Mouse (Mus musculus) spleen, postnatal 36 days (tissue): ENCODE measurements around the gene Syne1.
A peak's percentile ranks its signal among the peaks of the same experiment; 100 is the strongest.

ENCODE experiments used
- DNase-seq, 2 experiments: peaks; one replicate each; pipeline ENCODE4 v3.0.0; 2022; ENCODE audit warnings: low spot score in 2 of 2, mixed read lengths in 1 of 2

The Syne1 gene

DNA sequence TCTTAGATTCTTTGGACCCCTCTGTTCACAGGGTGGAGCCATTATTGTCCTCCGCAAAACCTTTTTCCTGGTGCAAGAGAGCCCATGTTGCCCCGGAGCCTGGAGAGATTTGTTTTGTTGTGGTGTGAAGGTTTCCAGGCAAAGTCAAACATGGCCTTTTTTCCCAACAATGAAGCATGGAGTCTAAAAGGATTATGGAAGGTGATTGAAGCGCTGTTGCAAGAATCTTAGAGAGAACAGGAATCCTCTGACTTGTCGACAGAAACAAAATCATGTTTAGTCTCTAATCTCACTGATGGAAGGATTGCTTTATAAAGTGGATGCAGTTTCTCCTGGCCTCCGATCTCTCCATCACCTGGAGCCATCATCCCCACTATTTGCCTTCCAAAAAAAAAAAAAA lies at the start of gene Syne1:
TSS of gene Syne1 (minus strand) at position 101 of the 400 bp plus-strand sequence.
- no peak for DNase-seq

- DNase-seq: peak; percentile 8 to 21
These were observed 48.8 kb upstream of the Syne1 start for GRCm38 (mm10) chr10:5600123-5600522.

GRCm38 (mm10) chr10:5596559-5596958 lies 45.3 kb upstream of the Syne1 start:
- DNase-seq: no peak

GRCm38 (mm10) chr10:5594457-5594856 lies 43.2 kb upstream of the Syne1 start:
- DNase-seq: no peak

GRCm38 (mm10) chr10:5593464-5593863 lies 42.2 kb upstream of the Syne1 start, which contains the start of gene Myct1:
TSS of gene Myct1 (plus strand) at chr10:5593775.
- no peak for DNase-seq

GRCm38 (mm10) chr10:5591996-5592395 lies 40.7 kb upstream of the Syne1 start:
- DNase-seq: no peak

DNA sequence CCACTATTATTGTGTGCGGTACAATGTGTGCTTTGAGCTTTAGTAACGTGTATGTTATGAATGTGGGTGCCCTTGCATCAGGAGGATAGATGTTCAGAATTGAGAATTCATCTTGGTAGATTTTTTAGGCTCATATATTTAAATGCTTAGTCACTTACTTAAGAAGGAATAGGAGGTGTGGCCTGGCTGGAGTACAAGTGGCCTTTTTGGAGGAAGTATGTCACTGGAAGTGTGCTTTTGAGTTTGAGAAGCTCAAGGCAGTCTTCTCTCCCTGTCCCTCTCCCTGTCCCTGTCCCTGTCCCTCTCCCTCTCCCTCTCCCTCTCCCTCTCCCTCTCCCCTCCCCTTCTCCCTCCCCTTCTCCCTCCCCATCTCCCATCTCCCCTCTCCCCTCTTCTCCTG lies 39.8 kb upstream of the Syne1 start:
- DNase-seq: no peak

- no peak for DNase-seq
These were observed 22.0 kb upstream of the Syne1 start for GRCm38 (mm10) chr10:5573328-5573727.

GRCm38 (mm10) chr10:5571332-5571731 lies 20.1 kb upstream of the Syne1 start:
- DNase-seq: no peak

GRCm38 (mm10) chr10:5570059-5570458 lies 18.8 kb upstream of the Syne1 start:
- no peak for DNase-seq

DNA sequence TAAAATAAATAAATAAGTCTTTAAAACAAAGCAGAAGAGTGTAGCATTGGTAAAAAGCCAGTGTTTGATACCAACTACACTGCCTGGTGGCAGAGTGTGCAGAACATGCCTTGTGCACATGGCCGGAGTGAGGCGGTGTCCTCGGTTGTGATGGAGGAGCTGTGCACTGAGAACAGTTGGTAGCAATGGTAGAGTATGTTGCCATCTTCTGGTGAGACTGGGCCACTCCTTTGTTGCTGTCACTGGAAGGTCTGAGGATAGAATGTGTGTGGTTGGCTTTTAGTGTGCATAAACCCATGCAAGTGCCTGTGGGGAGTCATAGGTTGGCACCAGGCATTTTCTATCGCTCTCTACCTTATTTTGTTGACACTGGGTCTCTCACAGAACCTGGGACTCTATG lies 17.7 kb upstream of the Syne1 start:
- no peak for DNase-seq

DNA sequence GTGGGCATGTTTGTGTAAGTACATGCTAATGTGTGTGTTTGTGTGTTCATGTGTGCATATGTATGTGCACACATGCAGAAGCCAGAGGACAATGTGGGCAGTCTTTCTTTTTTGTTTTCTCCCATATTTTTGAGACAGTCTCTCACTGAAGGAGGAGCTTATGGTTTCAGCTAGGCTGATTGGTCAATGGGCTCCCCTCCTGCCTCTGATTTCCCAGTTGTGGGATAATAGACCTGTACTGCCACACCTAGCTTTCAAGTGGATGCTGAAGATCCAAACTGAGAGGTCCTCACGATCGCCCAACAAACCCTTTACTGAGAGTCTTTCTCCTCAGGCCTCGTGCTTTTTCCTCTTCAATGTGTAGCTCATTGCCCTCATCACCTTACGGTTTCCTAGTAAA lies 10.4 kb upstream of the Syne1 start:
- no peak for DNase-seq

DNA sequence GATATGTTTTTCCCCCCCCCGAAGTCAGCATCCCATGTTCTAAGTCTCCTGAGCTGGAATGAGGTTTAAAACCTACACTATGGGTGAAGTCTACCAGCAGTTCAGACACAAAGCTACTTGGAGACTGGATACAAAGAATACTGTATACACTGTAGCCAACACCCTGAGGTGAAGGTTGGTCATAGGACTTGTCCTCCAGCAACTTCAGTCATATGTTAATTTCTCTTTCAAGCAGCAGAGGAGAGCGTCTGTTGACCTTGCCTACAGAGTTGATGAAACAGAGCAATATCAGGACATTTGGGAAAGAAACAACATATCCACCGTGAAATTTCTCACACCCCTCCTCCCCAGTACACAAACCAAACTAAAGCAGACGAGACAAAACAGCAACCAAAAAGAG lies 9.2 kb upstream of the Syne1 start:
- DNase-seq: no peak

DNA sequence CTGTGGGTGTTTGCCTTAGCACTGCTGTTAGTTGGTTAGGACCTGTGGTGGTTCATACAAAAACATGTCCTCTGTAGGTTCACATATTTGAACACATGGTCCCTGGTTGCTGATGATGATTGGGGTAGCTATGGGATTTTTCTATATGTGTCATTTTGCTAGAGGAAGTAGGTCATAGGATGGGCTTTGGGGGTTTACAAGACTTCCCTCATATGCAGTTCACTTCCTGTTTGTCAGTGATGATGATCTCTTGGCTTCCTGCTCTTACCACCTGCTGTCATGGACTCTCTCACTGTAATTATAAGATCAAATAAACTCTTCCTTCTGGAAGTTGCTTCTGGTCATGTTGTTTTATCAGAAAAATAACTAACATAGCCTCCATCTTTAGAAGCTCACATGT lies 7.5 kb upstream of the Syne1 start:
- no peak for DNase-seq

DNA sequence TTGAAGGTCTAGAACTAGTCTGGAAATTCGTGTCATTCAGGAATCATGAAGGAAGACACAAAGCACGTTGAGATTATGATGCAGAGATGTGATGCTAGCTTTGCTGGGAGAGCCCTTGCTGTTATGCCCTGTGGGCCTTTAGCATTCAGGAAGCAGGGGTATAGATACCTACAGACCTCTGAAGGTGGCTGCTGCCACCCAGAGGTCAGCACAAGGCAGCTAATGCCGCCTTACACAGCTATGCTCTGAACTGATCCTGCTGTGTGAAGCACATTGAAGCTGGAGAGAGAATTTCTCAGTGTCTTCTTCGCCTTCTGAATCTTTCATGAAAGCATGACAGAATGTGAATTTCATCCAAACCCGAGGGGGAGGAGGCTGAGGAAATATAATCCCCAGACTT lies 3.7 kb upstream of the Syne1 start:
- DNase-seq: peak in 1 of 2 experiments; percentile 3

DNA sequence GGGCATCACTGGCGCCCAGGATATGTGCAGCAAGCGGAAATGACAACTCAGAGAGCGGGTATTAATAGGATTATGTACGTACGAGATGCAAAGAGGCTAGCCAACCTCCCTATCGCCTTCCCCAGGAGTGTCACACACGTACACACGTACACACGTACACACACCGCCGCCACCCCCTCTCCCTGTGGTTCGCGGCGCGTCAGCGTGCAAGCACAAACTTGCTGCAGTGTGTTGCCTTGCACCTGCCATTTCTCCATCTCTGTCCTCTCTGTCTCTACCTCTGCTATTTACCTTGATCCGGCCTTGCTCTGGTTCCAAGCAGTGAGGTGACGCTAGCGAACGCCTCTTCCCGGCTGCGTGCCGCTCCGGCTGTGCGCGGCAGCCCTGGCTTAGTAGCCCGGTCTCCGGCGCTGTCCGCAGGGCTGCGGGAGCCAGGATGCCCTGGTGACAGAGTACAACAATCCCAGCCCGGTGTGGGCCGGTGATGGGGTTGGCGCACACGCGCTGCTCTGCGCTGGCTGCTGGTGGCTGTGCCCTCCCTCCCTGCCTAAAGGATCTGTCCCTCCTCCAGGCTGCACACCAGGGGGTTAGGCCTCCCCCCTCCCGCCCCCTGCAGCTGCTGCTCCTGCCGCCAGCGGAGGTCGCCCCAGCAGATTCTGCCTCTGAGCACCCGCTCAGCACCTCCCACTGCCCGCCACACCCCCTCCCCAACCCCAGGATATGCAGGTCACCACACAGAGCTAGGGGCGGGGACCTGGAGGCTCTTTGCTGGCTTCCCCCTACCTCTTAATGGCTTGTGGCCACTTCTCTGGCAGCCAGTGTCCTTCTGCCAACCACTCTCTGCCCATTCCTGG lies 887 bp downstream of the Syne1 start:
- DNase-seq: peak; percentile 24

DNA sequence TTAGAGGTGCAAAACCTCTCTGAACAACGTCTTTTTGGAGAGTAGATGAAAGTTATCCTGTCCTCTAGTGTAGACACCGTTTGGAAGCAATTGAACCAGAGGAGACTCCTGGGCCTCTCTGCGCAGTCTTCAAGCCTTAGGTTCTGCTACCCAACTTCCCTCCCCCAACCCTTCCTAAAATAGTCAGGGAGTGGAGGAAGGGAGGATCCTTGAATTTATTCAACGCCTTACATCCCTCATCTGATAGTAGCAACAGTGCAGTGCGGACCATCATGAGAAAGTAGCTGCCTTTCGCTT lies 1.5 kb downstream of the Syne1 start:
- no peak for DNase-seq

GRCm38 (mm10) chr10:5548651-5549050 lies 2.6 kb downstream of the Syne1 start:
- DNase-seq: no peak

- DNase-seq: no peak
These were observed 3.5 kb downstream of the Syne1 start for GRCm38 (mm10) chr10:5547769-5548168.

DNA sequence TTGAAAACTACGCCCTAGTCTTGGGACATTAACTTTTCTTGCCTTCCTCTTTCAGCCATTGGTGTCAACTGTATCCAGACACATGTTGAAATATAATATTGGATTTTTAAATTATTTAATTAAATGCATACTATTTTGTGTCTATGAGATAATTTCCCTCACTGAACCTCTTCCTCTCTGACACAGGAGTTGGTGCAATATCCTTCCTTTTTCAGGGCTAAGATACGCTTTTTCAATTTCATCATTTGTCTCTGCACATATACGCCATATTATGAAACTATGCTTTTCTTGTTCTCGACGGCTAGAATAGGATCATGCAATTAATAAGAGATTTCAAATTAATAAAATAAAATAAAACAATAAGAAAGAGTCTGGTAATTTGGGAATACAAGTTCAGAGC lies 4.9 kb downstream of the Syne1 start:
- no peak for DNase-seq

- no peak for DNase-seq
These were observed 23.0 kb downstream of the Syne1 start for GRCm38 (mm10) chr10:5528284-5528683.

DNA sequence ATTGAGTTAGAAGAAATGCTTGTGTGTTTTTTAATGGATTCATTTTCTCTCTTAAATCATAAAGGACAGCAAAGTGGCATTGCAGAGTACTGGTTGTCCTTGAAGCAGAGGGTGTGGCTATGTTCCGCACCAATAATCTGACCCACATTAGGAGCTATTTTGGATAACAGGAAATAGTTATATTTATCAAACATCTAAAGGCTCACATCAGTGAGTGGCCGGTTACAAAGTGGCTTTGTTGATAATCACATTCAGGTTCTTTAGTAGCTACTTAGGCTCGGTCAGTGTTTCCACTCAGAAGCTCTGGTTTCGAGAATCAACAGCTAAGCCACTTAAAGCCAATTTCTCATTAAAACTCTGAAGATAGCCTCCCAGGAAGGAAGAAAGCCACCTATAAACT lies 23.6 kb downstream of the Syne1 start:
- peak; percentile 25 to 31 for DNase-seq

DNA sequence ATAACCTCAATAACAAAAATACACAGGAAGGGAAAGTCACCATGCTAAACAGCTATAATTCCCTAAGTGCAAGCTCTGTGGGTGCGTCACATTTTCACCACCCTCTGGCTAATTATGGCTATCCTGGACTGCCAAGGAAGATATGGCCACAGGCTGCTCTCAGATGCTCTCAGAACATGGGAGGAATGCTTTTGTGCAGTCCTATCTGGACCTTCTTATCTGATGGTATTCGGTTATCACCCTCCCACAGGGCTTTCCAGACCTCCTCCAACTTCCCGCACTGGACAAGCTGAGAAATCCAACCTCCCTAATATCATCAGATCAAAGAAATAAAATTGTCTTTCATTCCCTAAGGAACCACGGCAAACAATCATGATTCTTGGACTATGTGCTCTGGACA lies 28.4 kb downstream of the Syne1 start:
- no peak for DNase-seq

- no peak for DNase-seq
These were observed 29.0 kb downstream of the Syne1 start for GRCm38 (mm10) chr10:5522276-5522675.
